Mouse (Mus musculus) bone marrow macrophage, adult 2 months (primary cell): ENCODE measurements around the gene Dmc1.

ENCODE experiments used
- CTCF ChIP-seq: IDR thresholded peaks from 2 replicates; pipeline ENCODE4 v1.5.1; 2012; ENCODE audit warnings: low read depth, mild to moderate bottlenecking, low read length, moderate library complexity
- POLR2A ChIP-seq: IDR thresholded peaks from 2 replicates; pipeline ENCODE4 v1.6.1; 2012; ENCODE audit warnings: mild to moderate bottlenecking, low read depth, low read length, borderline replicate concordance

GRCm38 (mm10) chr15:79619770-79620414, 15.0 kb upstream of the Dmc1 start:
- TF ChIP-seq CTCF: no peak
- no peak for TF ChIP-seq POLR2A
